Mouse (Mus musculus) olfactory bulb, adult 2 months (tissue): ENCODE measurements around the gene Itprip.

Source experiments
- CTCF ChIP-seq: fragments of 200-500 bp; IDR thresholded peaks from 2 replicates; pipeline ENCODE4 v1.5.1; 2012; ENCODE audit warnings: low read depth, mild to moderate bottlenecking, low read length, moderate library complexity; ENCODE audit not compliant: insufficient read depth
- POLR2A ChIP-seq: fragments of 200-500 bp; IDR thresholded peaks from 2 replicates; pipeline ENCODE4 v1.6.1; 2012; ENCODE audit warnings: mild to moderate bottlenecking, low read depth, low read length, moderate library complexity; ENCODE audit not compliant: insufficient read depth

- TF ChIP-seq CTCF = no peak
- TF ChIP-seq POLR2A = no peak
Observed at GRCm38 (mm10) chr19:47867628-47868175, 51.4 kb downstream of the Itprip start.
